Mouse (Mus musculus) heart, embryonic 16.5 days (tissue): ENCODE measurements around the gene Olfr51. TPM values are rescaled to one million over a fixed set of nuclear protein-coding genes. Genes with fewer than 3 reads are reported as not detected.

ENCODE experiments used
- ATAC-seq: fragments of 200-750 bp; cut with Nextera tagmentation; replicated peaks from 2 replicates; pipeline ENCODE4 v1.8.0; 2017; ENCODE audit warnings: moderate number of reproducible peaks; ENCODE audit not compliant: insufficient read depth, low FRiP score; ENCODE audit errors: extremely low read depth
- H3K27ac ChIP-seq: fragments of 300-500 bp; sonication (generic); 2 replicates; pipeline ENCODE4 v1.5.1; 2014; ENCODE audit warnings: mild to moderate bottlenecking, low read length, control low read depth, moderate library complexity
- H3K27me3 ChIP-seq: fragments of 300-500 bp; sonication (generic); 2 replicates; pipeline ENCODE4 v1.6.1; 2014; ENCODE audit warnings: low read length, mixed read lengths; ENCODE audit not compliant: control insufficient read depth, insufficient read depth
- H3K36me3 ChIP-seq: fragments of 300-500 bp; sonication (generic); 2 replicates; pipeline ENCODE4 v1.6.1; 2014; ENCODE audit not compliant: control insufficient read depth, insufficient read depth
- H3K4me1 ChIP-seq: fragments of 300-500 bp; sonication (generic); 2 replicates; pipeline ENCODE4 v1.6.1; 2014; ENCODE audit warnings: low read length, mixed read lengths; ENCODE audit not compliant: control insufficient read depth, insufficient read depth
- H3K4me2 ChIP-seq: fragments of 300-500 bp; sonication (generic); 2 replicates; pipeline ENCODE4 v1.6.1; 2014; ENCODE audit warnings: low read depth, mild to moderate bottlenecking, control low read depth, low read length
- H3K4me3 ChIP-seq: fragments of 300-500 bp; sonication (generic); 2 replicates; pipeline ENCODE4 v1.5.1; 2014; ENCODE audit warnings: mild to moderate bottlenecking, control low read depth, low read length
- H3K9ac ChIP-seq: fragments of 300-500 bp; sonication (generic); 2 replicates; pipeline ENCODE4 v1.6.1; 2014; ENCODE audit warnings: low read length, control low read depth
- H3K9me3 ChIP-seq: fragments of 300-500 bp; sonication (generic); replicated peaks from 2 replicates; pipeline ENCODE4 v1.6.1; 2016; ENCODE audit warnings: low read length; ENCODE audit not compliant: control insufficient read depth
- WGBS: fragments of 180-500 bp; shearing (Covaris S2); extraction: QIAGEN DNeasy Blood & Tissue Kit; methylation state at CpG from one replicate; pipeline ENCODE4 v1.1.7; 2014; 5-methylcytosine and 5-hydroxymethylcytosine counted together
- polyA plus RNA-seq: library from polyadenylated mRNA; unstranded; fragments of >200 nt; fragmentation: Nextera tagmentation; extraction: Ambion mirVana; gene quantifications from 2 replicates; pipeline ENCODE4 v1.2.1, GENCODE M21; 2015

The Olfr51 gene
- polyA plus RNA-seq, 1 experiment from 2014 or later, result not detected

DNA sequence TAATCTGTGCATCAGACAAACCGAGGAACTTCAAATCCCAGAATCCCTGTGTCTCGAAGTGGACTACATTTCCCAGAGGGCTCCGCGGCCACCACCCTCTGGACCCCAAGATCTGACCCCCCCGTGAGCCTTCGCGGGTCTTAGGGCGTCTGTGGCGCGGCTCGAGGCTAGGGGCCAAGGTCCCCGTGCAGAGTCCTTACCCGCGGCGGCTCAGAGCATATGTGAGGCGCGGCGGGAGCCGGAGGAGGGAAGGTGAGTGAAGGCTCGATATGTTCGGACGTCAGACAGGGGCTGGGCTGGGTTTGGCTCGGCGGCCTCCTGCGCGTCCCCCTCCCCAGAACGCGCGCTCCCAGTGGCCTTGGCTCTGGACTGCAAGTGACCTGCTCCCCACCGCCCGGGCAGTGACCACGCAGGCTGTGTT, 55.8 kb downstream of the Olfr51 start, which contains the start of gene Zfp354a:
Gene Zfp354a (plus strand): TSS at position 107 of the 421 bp plus-strand sequence.
- WGBS, result under 1% methylated on average over 32 of the region's 32 CpGs
- no peaks in the 10 kb centered on the region for H3K9me3 ChIP-seq
- 0 out of 2 replicates have a peak within 1 kb of the TSS, but pooled peaks have one; percentile 54 for H3K27ac ChIP-seq
- H3K4me2 ChIP-seq, result peak within 1 kb of the TSS; percentile 89
- H3K4me3 ChIP-seq, result peak within 1 kb of the TSS; percentile 91
- no peaks in the 10 kb centered on the region for H3K36me3 ChIP-seq
- H3K27me3 ChIP-seq, result no peaks in the 10 kb centered on the region; the same call in 1 of the 2 replicates
- peak within 1 kb of the TSS; percentile 91 for H3K9ac ChIP-seq
- H3K4me1 ChIP-seq, result peaks cover 7% of the 10 kb centered on the region
- ATAC-seq, result peak; percentile 93

Other genes starting within 250 kb of the Olfr51 start
- gene Zfp354c, start 175.9 kb upstream of the Olfr51 start, polyA plus RNA-seq, result 9.6 and 11.4 TPM in 2 replicates
- 0.35 and 0.72 TPM in 2 replicates for gene Zfp879, start 162.0 kb upstream of the Olfr51 start, polyA plus RNA-seq
- not detected in 2 replicates for gene Grm6, start 152.9 kb upstream of the Olfr51 start, polyA plus RNA-seq
- 2.4 and 2.5 TPM in 2 replicates for gene Zfp454, start 115.9 kb upstream of the Olfr51 start, polyA plus RNA-seq
- 5.9 and 6.9 TPM in 2 replicates for gene Zfp2, start 87.4 kb upstream of the Olfr51 start, polyA plus RNA-seq
- gene Zfp354b, start 72.0 kb upstream of the Olfr51 start, polyA plus RNA-seq, result 0.81 and 1.1 TPM in 2 replicates
- not detected in 2 replicates for gene 4933414I15Rik, start 59.8 kb upstream of the Olfr51 start, polyA plus RNA-seq
- not detected in 2 replicates for gene Prop1, start 49.8 kb upstream of the Olfr51 start, polyA plus RNA-seq
- not detected in 2 replicates for gene Olfr1378, start 37.1 kb upstream of the Olfr51 start, polyA plus RNA-seq
- gene Olfr1377, start 21.6 kb upstream of the Olfr51 start, polyA plus RNA-seq, result not detected in 2 replicates
- gene Olfr54, start 10.6 kb downstream of the Olfr51 start, polyA plus RNA-seq, result not detected in 2 replicates
- not detected in 2 replicates for gene Olfr1375, start 44.5 kb downstream of the Olfr51 start, polyA plus RNA-seq
- gene Zfp354a, start 55.7 kb downstream of the Olfr51 start, polyA plus RNA-seq, result 5.4 and 5.7 TPM in 2 replicates
- not detected in 2 replicates for gene Gm12569, start 216.9 kb downstream of the Olfr51 start, polyA plus RNA-seq